In the genomic region with DNA sequence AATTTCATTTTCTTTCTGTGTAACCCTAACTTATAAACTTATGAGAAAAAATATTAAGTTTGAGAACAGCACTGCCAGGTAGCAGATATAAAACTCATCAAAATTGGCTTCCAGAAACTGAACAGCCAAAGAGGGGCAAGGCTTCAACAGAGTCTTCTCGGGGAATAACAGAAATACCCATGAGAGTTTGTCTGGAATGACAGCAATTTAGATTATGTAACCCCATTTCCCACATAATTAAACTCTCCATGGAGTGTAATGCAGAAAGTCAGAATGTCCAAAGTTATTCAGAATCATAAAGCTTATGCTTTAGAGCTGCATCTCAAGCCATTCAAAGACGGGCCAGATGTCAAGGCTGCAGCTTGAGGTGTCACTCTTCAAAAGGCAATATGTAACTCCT, we compare ENCODE assay signal across 18 mouse cellular contexts.
DNase-seq lines count a peak whose midpoint lies in the region; ATAC-seq and TF ChIP-seq lines count a peak whose summit lies in the region.
"Had no signal": no experiment of that assay in that cellular context is flagged by ENCODE, and none has a peak within 500 bp of the region (broad histone marks: within the 10 kb centered on the region; RNA-seq: fewer than 3 reads in every experiment).

No protein-coding gene starts in this region.

- WGBS in kidney, adult 2 months = 74% methylated on average over 2 of the region's 2 CpGs
- 65% methylated on average over 2 of the region's 2 CpGs for WGBS in kidney, postnatal 0 days
- WGBS in kidney, embryonic 16.5 days = 64% methylated on average over 2 of the region's 2 CpGs

- H3K27me3 ChIP-seq in kidney, adult 2 months (replicated peaks; ENCODE audit: control insufficient read depth, insufficient read depth, low read length) = no peaks in the 10 kb centered on the region
- no peaks in the 10 kb centered on the region for H3K27me3 ChIP-seq in kidney, postnatal 0 days (ENCODE audit: insufficient read depth, low read length)
- no peaks in the 10 kb centered on the region for H3K27me3 ChIP-seq in kidney, embryonic 16.5 days (ENCODE audit: insufficient read depth, low read length)
- no peaks in the 10 kb centered on the region for H3K27me3 ChIP-seq in Patski
- H3K27me3 ChIP-seq: embryonic facial prominence, embryonic 12.5 days; forebrain, embryonic 13.5 days; forebrain, embryonic 15.5 days had no signal

- no peaks in the 10 kb centered on the region for H3K4me1 ChIP-seq in kidney, adult 2 months (ENCODE audit: control insufficient read depth, insufficient read depth, low read length)
- H3K4me1 ChIP-seq in kidney, postnatal 0 days (replicated peaks; ENCODE audit: insufficient read depth, low read length) = no peaks in the 10 kb centered on the region
- H3K4me1 ChIP-seq in kidney, embryonic 16.5 days (ENCODE audit: insufficient read depth, low read length) = no peaks in the 10 kb centered on the region
- H3K4me1 ChIP-seq: embryonic facial prominence, embryonic 10.5 days; embryonic facial prominence, embryonic 12.5 days; forebrain, embryonic 13.5 days; forebrain, embryonic 15.5 days had no signal

- no peak overlapping the region for H3K4me2 ChIP-seq in kidney, postnatal 0 days (ENCODE audit: low read length)
- no peak overlapping the region for H3K4me2 ChIP-seq in kidney, embryonic 16.5 days (replicated peaks; ENCODE audit: low read depth, low read length)
- H3K4me2 ChIP-seq: embryonic facial prominence, embryonic 12.5 days; forebrain, embryonic 13.5 days; forebrain, embryonic 15.5 days had no signal

- CTCF ChIA-PET in Patski (lab: Charles Lee) = no interaction called here

- ATAC-seq in kidney, postnatal 0 days (replicated peaks; ENCODE audit: low FRiP score, low read depth) = no peak
- no peak for ATAC-seq in kidney, embryonic 16.5 days (ENCODE audit: low FRiP score, low TSS enrichment)
- ATAC-seq in Patski = peak; percentile 54
- ATAC-seq: forebrain, embryonic 13.5 days; forebrain, embryonic 15.5 days; forebrain, postnatal 0 days had no signal

- TF ChIP-seq POLR2A in kidney, adult 2 months (IDR thresholded peaks at IDR 0.05; ENCODE audit: low read depth, low read length) = no peak

- no peaks in the 10 kb centered on the region for H3K36me3 ChIP-seq in kidney, adult 2 months (ENCODE audit: control insufficient read depth, insufficient read depth, low read length)
- no peaks in the 10 kb centered on the region for H3K36me3 ChIP-seq in kidney, postnatal 0 days (ENCODE audit: insufficient read depth, low read length)
- H3K36me3 ChIP-seq in kidney, embryonic 16.5 days (ENCODE audit: insufficient read depth, low read length) = no peaks in the 10 kb centered on the region
- H3K36me3 ChIP-seq: embryonic facial prominence, embryonic 10.5 days; embryonic facial prominence, embryonic 12.5 days; forebrain, embryonic 15.5 days had no signal

- in situ Hi-C loops in Patski (cut with MboI; ENCODE audit: low pct_unique_long_range_greater_than_20kb) = no loop called here

- DNase-seq in kidney, adult 2 months = peak; percentile 4
- DNase-seq in kidney, postnatal 36 days = no peak
- DNase-seq in kidney, postnatal 0 days (ENCODE audit: low spot score) = peak; percentile 32
- DNase-seq in Patski (ENCODE audit: low read depth, low spot score) = no peak
- no peak for DNase-seq in right cerebral cortex, postnatal 10 days (ENCODE audit: low spot score in 2 of 2)
- DNase-seq: adrenal gland, adult 2 months; adrenal gland, postnatal 14 days; cerebellum, adult 11-12 months; cerebellum, adult 2 months; cerebellum, adult 9-10 months; cerebellum, postnatal 10 days; cerebellum, postnatal 25 days; forebrain, postnatal 0 days had no signal

- POLR2A ChIA-PET in Patski (lab: Charles Lee) = no interaction called here

- no peak for TF ChIP-seq CTCF in kidney, adult 2 months (conservative IDR thresholded peaks at IDR 0.05; ENCODE audit: insufficient read depth, insufficient read length, low read depth, low read length)
- no peak for TF ChIP-seq CTCF in kidney, postnatal 0 days (IDR thresholded peaks at IDR 0.05; ENCODE audit: low read depth)
- TF ChIP-seq CTCF in Patski (IDR thresholded peaks at IDR 0.05) = no peak

- H3K27ac ChIP-seq in kidney, adult 2 months (ENCODE audit: insufficient read depth, low read depth, low read length) = no peak overlapping the region
- H3K27ac ChIP-seq in kidney, postnatal 0 days = no peak overlapping the region
- no peak overlapping the region for H3K27ac ChIP-seq in kidney, embryonic 16.5 days (ENCODE audit: low read length)
- H3K27ac ChIP-seq: embryonic facial prominence, embryonic 10.5 days; embryonic facial prominence, embryonic 12.5 days; forebrain, embryonic 13.5 days; forebrain, embryonic 15.5 days had no signal

- no peak overlapping the region for H3K9ac ChIP-seq in kidney, postnatal 0 days (ENCODE audit: low read depth, low read length)
- H3K9ac ChIP-seq in kidney, embryonic 16.5 days (replicated peaks; ENCODE audit: low read length) = no peak overlapping the region
- H3K9ac ChIP-seq: embryonic facial prominence, embryonic 12.5 days; forebrain, embryonic 13.5 days; forebrain, embryonic 15.5 days; forebrain, postnatal 0 days had no signal

- no peaks in the 10 kb centered on the region for H3K9me3 ChIP-seq in kidney, postnatal 0 days (replicated peaks; ENCODE audit: low read length)
- H3K9me3 ChIP-seq in kidney, embryonic 16.5 days (ENCODE audit: low read length) = no peaks in the 10 kb centered on the region
- H3K9me3 ChIP-seq: embryonic facial prominence, embryonic 10.5 days; embryonic facial prominence, embryonic 12.5 days; forebrain, embryonic 13.5 days; forebrain, embryonic 15.5 days had no signal

- no peak overlapping the region for H3K4me3 ChIP-seq in kidney, adult 2 months (ENCODE audit: insufficient read depth, low read depth, low read length)
- no peak overlapping the region for H3K4me3 ChIP-seq in kidney, postnatal 0 days (replicated peaks; ENCODE audit: low read depth, low read length)
- H3K4me3 ChIP-seq in kidney, embryonic 16.5 days (ENCODE audit: low read length) = no peak overlapping the region
- H3K4me3 ChIP-seq: embryonic facial prominence, embryonic 10.5 days; embryonic facial prominence, embryonic 12.5 days; forebrain, embryonic 13.5 days; forebrain, embryonic 15.5 days had no signal

Comparison
In these comparisons a context has a peak if more than half of its experiments do, and no peak if none do; other contexts are left out.
1. DNase-seq: peak in kidney, adult 2 months (single experiment) and kidney, postnatal 0 days (single experiment); none in kidney, postnatal 36 days (0 of 2), Patski (single experiment) and right cerebral cortex, postnatal 10 days (0 of 2).